Mouse (Mus musculus) spleen, postnatal 4 days (tissue): ENCODE measurements at regions not wholly inside any gene's neighbourhood (a gene's known extent, or its start where the extent isn't known, plus 50 kb on each side); places are given as distances from the start of the nearest gene placed in this dataset.

Source experiments
- DNase-seq, 2 experiments: peaks; one replicate each; pipeline ENCODE4 v3.0.0; 2022; ENCODE audit warnings: low spot score in 2 of 2

- peak in 1 of 2 experiments; percentile 40 for DNase-seq
Observed at GRCm38 (mm10) chr13:92911660-92912284, 67.2 kb downstream of the Mtx3 start.

DNA sequence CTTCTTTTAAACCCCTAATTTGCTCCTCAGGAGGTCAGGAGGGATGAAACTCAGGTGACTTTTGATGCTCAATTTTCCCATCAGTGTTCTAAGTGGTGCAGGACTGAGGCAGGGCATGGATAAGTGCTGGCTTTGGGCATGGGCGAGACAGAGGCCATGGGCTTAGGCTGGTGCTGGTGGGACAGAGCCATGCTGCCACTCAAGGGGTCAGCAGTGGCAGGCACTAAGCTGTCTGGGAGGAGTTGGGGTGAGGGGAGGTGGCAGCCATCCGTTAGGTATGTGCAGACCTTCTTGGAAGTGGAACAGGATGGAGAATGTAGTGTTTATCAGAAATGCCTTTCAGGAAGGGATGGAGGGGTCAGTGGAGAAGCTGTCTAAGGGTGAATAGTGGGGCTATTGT is 68.1 kb downstream of the Mtx3 start:
- DNase-seq: peak in 1 of 2 experiments; percentile 49

- peak in 1 of 2 experiments; percentile 41 for DNase-seq
Observed at GRCm38 (mm10) chr13:92914631-92915030, 70.1 kb downstream of the Mtx3 start.

DNA sequence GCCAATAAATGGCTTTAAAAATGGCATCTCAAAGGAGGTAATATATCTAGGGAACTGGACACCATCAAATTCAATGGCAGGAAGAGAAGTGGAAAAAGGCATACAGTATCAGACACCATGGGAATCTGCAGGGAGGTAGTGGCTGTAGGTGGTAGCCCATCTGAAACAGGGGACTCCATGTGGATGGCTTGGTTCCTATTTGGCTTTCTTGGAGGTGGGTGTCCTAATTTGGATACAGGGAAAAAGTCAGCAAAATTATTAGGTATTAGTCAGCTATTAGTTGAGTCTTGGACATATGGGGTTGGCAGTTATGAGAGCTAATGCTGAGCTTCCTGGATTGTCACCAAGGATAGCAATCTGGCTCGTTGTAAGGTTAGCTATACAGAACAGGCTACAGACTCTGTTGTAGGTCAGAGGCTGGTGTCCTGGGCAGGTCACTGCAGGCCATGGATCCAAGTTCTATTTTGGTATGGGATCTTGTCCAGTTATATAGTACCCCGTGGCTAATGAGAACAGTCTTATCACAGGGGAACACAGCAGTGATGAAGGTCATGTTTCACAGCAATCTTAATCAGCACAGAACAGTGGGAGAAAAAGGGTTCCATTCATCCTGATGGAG is 70.8 kb downstream of the Mtx3 start:
- DNase-seq: peak in 1 of 2 experiments; percentile 14

- DNase-seq: peak in 1 of 2 experiments; percentile 34
Observed at GRCm38 (mm10) chr13:92915948-92916710, 71.6 kb downstream of the Mtx3 start.

DNA sequence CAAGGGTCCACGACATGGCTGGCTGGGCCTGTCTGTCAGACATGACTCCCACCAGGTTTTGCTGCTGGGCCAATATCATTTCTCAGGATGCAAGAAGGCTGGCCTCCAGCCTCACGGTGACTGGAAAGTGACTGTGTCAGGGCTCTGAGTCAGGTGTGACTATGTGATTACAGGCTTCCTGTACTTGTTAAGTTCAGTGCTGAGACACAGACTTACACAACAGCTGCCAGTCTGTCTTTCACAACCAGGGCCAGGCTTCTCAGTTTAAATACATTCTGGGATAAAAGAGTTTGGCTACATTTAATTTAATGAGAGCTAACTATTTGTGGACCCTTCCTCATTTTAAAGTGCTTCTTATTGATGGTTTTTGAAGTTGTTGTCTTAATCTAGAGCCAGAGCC is 75.3 kb downstream of the Mtx3 start:
- no peak for DNase-seq

- DNase-seq: no peak
Observed at GRCm38 (mm10) chr13:92921936-92922335, 77.4 kb downstream of the Mtx3 start.

DNA sequence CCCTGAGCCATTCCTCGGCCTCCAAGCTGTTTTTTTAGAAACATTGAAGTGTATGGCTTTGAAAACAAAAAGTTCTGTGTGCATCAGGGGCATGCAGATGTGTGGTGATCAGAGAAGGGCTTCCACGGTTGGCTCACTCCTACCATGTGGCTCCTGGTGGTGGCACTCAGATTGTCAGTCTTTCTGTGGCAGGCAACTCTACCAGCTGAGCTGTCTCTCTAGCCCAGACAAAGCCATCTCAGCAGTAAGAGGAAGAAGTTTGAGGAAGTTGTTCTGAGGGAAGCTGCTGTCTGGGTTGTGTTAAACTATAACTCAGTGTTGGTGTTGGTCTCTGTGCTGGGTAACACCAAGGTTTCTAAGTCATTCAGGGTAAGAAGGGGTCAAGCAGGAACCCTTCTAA is 78.9 kb downstream of the Mtx3 start:
- DNase-seq: peak in 1 of 2 experiments; percentile 25

DNA sequence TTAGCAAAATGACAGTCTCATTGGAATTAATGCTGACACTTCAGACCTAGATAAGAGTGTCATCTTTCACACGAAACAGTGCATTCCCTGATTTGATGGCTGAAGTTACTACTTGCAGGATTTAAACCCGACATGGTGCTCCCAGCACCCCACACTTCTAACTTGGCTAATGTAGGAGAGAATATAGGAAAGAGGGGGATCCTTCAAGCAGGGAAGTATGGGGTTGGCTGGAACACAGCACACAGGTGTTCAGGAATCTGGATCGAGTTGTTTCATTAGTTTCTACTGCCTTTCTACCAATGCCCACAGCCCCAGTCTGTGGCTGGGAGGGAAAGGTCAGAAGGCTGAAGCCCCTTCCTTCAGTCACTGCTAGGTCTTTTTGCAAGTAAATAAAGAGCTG is 79.5 kb downstream of the Mtx3 start:
- peak in 1 of 2 experiments; percentile 38 for DNase-seq

GRCm38 (mm10) chr13:92925196-92925595 is 80.6 kb downstream of the Mtx3 start:
- DNase-seq: peak in 1 of 2 experiments; percentile 51

- peak in 1 of 2 experiments; percentile 27 for DNase-seq
Observed at GRCm38 (mm10) chr13:92928551-92928950, 84.0 kb downstream of the Mtx3 start.

DNA sequence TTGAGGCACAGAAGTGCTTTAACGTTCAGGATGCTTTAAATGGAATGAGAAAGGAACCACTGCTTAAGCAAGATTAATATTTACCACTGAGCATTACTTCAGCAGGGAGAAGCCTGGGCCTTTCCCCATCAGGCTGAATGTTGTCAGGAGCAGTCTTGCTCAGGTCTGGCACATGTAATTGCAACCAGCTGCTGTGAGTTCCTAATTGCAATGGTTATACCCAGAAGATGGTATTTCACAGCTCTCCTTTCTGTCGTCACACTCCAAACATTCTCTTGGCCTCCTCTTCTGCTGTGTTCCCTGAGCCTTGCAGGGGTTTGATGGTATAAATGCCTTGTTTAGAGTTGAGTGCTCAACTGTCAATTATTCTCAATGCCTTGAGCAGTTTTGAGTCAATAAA is 87.1 kb downstream of the Mtx3 start:
- DNase-seq: peak in 1 of 2 experiments; percentile 12

DNA sequence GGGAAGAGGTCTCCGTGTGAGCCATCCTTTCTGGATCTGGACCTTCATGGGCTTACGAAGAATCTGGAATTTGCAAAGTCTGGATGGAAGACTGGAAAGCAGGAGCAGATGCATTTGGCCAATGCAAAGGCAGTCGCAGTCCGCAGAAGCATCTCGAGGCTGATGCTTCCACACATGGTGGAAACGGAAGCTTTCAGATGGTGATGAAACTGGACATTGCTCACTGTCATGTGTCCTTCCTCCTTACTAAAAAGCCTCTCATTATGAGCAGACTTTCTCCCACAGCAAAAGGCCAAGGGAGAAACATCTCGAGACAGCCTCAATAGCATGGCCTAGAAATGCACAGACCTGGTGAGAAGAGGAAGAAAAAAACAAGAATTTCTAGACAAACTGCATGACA is 94.5 kb downstream of the Mtx3 start:
- DNase-seq: no peak

GRCm38 (mm10) chr13:92940610-92941009 is 96.0 kb downstream of the Mtx3 start:
- no peak for DNase-seq

GRCm38 (mm10) chr13:92948560-92948959 is 104.0 kb downstream of the Mtx3 start:
- DNase-seq: no peak

GRCm38 (mm10) chr13:92960031-92960430 is 115.5 kb downstream of the Mtx3 start:
- no peak for DNase-seq

DNA sequence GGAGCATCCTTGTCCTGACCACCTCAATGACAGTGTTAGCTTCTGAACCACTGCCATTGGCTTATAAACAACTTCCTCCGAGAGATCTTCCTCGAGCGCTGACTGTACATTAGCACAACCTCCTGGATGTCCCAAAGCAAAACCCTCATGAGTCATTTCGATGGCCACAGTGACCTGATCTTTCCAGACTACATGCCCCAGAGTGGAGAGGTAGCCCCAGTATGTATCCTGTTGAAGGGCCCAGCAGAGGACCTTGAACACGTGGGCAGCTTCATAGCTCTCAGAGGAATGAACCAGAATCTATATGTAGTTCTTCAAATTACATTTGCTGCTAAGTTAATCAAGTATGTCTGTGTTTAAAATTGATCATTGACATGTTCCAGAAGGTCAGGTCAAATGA is 118.1 kb downstream of the Mtx3 start:
- DNase-seq: no peak

- no peak for DNase-seq
Observed at GRCm38 (mm10) chr13:92963351-92963895, 118.9 kb downstream of the Mtx3 start.

GRCm38 (mm10) chr13:92964213-92964743 is 119.7 kb downstream of the Mtx3 start:
- no peak for DNase-seq

GRCm38 (mm10) chr13:92967025-92967610 is 122.6 kb downstream of the Mtx3 start:
- DNase-seq: no peak

DNA sequence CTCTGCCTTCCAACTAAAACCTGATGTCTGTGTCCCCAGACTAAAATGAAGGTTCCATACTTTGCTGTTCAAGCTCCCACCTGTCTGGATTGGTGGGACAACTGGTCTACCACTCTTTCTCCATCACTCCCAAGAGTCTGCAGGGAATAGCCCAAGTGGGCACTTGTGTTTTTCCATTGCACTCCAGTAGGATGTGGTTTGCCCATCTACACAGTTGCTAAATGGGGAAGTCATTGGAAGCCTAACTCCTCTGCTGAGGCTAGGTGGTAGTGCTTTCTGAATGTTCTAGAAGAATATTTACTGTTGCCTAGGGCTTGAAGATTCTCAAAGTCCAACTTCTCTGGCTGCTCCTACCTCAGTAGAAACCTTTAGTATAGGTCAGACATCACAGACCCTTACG is 125.0 kb downstream of the Mtx3 start:
- DNase-seq: no peak

DNA sequence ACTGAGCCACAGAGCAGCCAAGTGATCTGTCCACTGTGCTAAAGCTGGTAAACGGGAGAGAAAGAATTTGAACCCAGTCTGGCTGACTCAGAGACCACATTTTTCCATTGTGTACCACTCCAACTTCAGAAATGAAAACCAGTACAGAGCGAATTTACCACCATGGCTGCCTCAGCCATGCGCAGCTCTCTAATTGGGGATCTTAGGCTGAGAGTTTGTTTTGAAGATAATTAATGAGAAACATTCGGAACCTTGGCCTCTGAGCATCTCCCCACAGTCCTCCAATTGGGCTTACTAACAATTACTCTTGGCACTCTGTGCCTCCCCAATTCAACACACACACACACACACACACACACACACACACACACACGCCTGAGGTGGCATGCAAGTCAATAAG is 128.3 kb downstream of the Mtx3 start:
- peak in 1 of 2 experiments; percentile 23 for DNase-seq
